Mouse (Mus musculus) inflammation-experienced regulatory T-cells (primary cell): Measurements from ENCODE around the gene Chst4. TPM values are rescaled to one million over a fixed set of nuclear protein-coding genes. Genes with fewer than 3 reads are reported as not detected.

Source experiments
- polyA plus RNA-seq, 2 experiments: library from polyadenylated mRNA; unstranded; fragments of 100-300 nt; shearing (Covaris generic); gene quantifications; one replicate each; pipeline ENCODE4 v1.2.1; 2017

The Chst4 gene
- under 1 TPM in 1 of 2 experiments, not detected in 1; 0.48 TPM for polyA plus RNA-seq

DNA sequence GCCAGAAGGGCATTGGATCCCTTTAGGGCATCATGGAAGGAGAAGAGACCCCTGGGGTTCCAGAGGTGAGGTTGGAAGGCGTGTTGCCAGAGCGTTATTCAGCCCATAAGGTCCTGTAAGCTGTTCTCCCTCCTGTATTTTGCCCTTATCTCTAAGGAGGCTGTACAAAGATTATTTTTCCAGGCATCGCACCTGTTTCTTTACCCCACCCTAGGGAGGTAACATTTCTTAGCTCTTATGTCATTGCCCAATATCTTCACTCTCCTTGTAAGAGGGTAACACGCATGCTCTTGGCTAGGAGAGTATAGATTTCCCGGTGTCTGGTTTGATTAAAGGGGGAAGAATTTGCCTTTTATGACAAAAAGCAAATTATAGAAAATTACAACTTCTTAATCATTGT is at the start of gene Chst4:
Gene Chst4 (minus strand): TSS at position 82 of the 400 bp plus-strand sequence.

DNA sequence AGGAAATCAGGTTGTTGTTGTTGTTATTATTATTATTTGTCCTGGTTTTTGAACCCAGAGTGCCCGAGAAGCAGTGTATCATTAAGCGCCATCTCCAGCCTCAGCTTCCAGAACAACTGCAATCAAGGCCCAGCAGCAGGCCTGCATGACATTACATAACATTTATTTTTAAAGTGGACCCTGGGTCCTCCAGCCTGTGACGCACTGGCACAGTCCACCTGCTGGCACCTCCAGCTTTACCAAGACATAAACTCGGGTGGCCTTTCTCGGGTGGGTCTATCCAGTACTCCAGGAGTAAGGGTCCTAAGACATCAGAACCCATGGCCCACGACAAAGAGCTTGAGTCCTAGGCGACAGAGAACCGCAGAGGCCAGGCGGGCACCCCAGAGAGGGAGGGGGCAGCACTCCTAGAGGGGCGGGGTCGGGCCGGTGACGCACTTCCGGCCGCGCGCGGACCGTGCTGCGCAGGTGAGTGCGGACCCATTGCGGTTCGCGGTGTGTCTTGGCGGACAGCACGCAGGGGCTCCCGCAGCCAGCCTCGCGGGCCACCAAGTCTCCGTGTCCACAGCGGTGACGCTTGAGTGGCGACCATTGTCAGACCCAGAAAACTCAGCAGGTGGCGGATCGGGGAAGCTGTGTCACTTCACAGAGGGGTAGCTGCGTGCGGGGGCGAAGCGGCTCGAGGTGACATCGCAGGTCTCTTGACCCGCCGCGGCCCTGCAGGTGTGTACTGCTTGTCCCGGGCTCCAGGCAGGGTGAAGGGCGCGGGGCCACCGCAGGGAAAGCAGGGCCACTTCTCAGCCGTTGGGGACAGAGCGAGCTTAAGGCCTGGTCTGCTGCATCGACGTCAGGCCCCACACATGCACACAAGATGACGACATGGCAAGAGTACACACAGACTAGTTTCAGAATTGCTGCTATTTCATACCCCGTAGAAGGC is 40.0 kb upstream of the Chst4 start, which contains the start of gene Zfp612:
Gene Zfp612 (plus strand): TSS at position 465 of the 940 bp plus-strand sequence.

DNA sequence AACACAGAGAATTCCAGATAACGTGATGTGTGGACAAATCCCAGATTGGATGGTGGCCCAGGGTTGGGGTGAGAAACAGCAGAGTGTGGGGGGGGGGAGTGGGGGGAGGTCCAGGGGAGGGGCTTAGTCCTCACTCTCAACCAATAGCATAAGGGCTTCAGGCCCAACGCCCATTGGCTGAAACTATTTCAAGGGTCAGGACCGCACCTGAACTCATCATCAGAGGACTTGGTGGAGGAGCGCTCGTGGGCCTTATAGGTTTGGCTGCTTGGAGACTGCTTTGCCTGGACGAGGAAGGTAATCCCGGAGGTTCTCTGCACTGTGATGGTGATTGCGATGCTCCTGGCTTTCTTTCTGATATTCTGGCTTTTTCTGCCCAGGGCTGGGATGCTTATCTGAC is 49.3 kb downstream of the Chst4 start, which contains the start of gene Tat:
Gene Tat (plus strand): TSS at position 214 of the 400 bp plus-strand sequence.

Other genes with a start within 250 kb of the Chst4 start
- under 1 TPM; 0.54 to 0.77 TPM for gene Phlpp2, start 171.2 kb downstream of the Chst4 start, polyA plus RNA-seq
- gene Marveld3, start 77.5 kb downstream of the Chst4 start, polyA plus RNA-seq, result 1 to 10 TPM in 1 of 2 experiments, under 1 TPM in 1; 0.20 to 1.8 TPM
- gene Tat, start 49.3 kb downstream of the Chst4 start, polyA plus RNA-seq, result not detected
- 1 to 10 TPM; 3.1 to 4.4 TPM for gene Zfp612, start 40.0 kb upstream of the Chst4 start, polyA plus RNA-seq
- under 1 TPM in 1 of 2 experiments, not detected in 1; 0.11 TPM for gene Gm21964, start 61.5 kb upstream of the Chst4 start, polyA plus RNA-seq
- not detected for gene Gm17720, start 63.0 kb upstream of the Chst4 start, polyA plus RNA-seq
- not detected for gene Calb2, start 128.5 kb upstream of the Chst4 start, polyA plus RNA-seq
- 10 to 100 TPM in 1 of 2 experiments, 1 to 10 TPM in 1; 9.4 to 11.9 TPM for gene Cmtr2, start 175.9 kb upstream of the Chst4 start, polyA plus RNA-seq
- gene Hydin, start 227.2 kb upstream of the Chst4 start, polyA plus RNA-seq, result 1 to 10 TPM; 1.1 to 2.2 TPM